Mouse (Mus musculus): ENCODE data around the gene Acap3. TPM values are rescaled to one million over a fixed set of nuclear protein-coding genes. Genes with fewer than 3 reads are reported as not detected.
A peak's percentile ranks its signal among the peaks of the same experiment; 100 is the strongest.

Gene Acap3
- polyA plus RNA-seq, 1 experiment from 2014 or later = 23.3 TPM

DNA sequence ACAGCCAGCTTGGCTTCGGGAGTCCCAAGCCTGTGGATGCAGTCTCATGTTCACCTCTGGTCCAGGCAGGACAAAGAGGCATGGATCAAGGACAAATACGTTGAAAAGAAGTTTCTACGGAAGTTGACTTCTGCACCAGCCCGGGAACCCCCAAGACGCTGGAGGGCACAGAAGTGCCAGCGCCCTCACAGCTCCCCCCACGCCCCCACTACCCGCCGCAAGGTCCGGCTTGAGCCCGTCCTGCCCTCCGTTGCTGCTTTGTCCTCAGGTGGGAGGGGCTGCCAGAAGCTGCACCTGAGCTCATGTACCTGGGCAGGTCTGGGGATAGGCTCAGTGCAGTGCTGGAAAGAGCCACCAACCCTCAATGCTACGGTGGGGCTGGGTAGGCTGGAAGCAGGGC lies 11.6 kb downstream of the Acap3 start:
- ATAC-seq (ENCODE audit: insufficient number of reproducible peaks, low FRiP score, low TSS enrichment, low read depth) = no peak
- no peak overlapping the region for H3K27ac ChIP-seq

DNA sequence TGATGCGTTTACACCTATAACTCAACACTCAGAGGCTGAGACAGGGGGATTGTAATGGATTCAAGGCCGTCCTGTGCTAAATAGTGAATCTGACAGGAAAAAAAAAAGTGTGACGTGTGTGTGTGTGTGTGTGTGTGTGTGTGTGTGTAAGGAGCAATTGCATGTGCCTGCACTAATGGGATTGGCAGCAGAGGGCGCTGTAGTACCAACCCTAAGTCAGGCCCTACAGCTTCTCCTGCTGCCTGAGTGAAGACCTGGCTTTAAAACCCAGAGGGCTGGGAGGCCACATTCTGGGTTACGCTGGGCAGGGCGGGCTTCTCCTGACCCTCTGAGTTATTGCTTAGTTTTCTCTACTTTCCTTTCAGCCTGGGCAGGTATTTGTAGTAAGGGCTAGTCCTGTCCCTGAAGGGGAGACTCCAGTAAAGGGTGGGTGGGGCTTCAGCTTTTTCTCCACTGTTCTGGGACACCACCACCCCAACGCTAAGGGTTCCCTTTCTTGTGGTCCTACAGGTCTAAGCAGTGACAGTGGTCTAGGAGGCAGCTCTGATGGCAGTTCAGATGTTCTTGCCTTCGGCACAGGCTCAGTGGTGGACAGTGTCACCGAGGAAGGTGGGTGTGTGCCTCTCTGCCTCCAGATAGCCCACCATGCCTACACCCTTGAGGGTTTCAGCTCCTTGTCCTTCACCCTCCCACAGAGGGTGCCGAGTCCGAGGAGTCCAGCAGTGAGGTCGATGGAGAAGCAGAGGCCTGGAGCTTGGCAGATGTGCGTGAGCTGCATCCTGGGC lies 12.9 kb downstream of the Acap3 start:
- Histone ChIP-seq H3K4me3 (no peak overlapping the region), H3K36me3 (peaks cover 74% of the 10 kb centered on the region), H3K4me2 (no peak overlapping the region), H3K9me3 (no peaks in the 10 kb centered on the region), H3K27ac (no peak overlapping the region), H3K9ac (no peak overlapping the region), H3K4me1 (0 out of 2 replicates have a peak, but pooled peaks cover 3% of the 10 kb centered on the region), H3K27me3 (no peaks in the 10 kb centered on the region)
- no peak for ATAC-seq (ENCODE audit: insufficient number of reproducible peaks, low FRiP score, low TSS enrichment, low read depth)
- 88% methylated on average over 13 of the region's 13 CpGs for WGBS

More for the DNA sequence above, 11.6 kb downstream of the Acap3 start:
- Histone ChIP-seq H3K27me3 (no peaks in the 10 kb centered on the region), H3K4me3 (no peak overlapping the region), H3K9me3 (no peaks in the 10 kb centered on the region), H3K4me2 (no peak overlapping the region), H3K4me1 (0 out of 2 replicates have a peak, but pooled peaks cover 3% of the 10 kb centered on the region), H3K36me3 (peaks cover 87% of the 10 kb centered on the region), H3K9ac (no peak overlapping the region)
- 93% methylated on average over 13 of the region's 13 CpGs for WGBS

DNA sequence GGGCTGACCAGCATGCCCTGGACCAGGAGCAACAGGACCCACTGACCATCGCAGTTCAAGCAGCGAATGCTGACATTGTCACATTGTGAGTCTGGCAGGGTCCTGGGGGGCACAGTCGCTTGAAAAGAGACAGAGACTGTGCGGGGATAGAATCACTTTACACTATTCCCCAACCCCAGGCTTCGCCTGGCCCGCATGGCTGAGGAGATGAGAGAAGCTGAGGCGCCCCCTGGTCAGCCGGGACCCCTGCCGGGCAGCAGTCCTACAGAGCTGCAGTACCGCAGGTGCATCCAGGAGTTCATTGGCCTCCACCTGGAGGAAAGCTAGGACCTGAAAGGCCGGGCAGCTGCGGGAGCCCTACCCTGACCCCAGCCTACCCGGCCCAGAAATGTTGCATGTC lies 14.0 kb downstream of the Acap3 start:
- Histone ChIP-seq H3K4me2 (no peak overlapping the region), H3K4me1 (0 out of 2 replicates have a peak, but pooled peaks cover 3% of the 10 kb centered on the region), H3K27me3 (no peaks in the 10 kb centered on the region), H3K27ac (no peak overlapping the region), H3K9ac (no peak overlapping the region), H3K9me3 (no peaks in the 10 kb centered on the region), H3K4me3 (no peak overlapping the region), H3K36me3 (peaks cover 63% of the 10 kb centered on the region)
- ATAC-seq (ENCODE audit: insufficient number of reproducible peaks, low FRiP score, low TSS enrichment, low read depth) = no peak
- 88% methylated on average over 13 of the region's 13 CpGs for WGBS

DNA sequence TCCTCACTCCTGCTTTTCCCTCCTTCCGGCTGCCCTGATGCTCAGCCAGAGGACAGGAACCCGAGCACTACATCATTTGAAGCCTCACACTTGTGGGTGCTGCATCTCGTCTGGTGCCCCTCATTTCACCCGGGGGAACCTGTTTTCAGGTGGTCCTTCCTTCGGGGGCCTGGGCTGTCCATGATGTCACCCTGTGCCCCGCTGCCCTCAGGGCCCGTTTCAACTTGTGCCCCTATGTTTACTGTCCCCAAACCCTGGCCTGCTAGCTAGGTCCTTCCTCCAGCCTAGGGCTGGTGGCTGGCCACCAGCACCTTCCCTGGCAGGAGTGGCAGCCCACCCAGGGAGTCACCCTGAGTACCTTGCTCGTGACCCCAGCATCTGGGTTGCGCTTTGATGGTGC lies 14.5 kb downstream of the Acap3 start:
- Histone ChIP-seq H3K27ac (no peak overlapping the region), H3K4me1 (0 out of 2 replicates have a peak, but pooled peaks cover 2% of the 10 kb centered on the region), H3K9ac (no peak overlapping the region), H3K4me3 (no peak overlapping the region), H3K36me3 (peaks cover 58% of the 10 kb centered on the region), H3K9me3 (no peaks in the 10 kb centered on the region), H3K4me2 (no peak overlapping the region), H3K27me3 (no peaks in the 10 kb centered on the region)
- WGBS = 73% methylated on average over 9 of the region's 9 CpGs
- ATAC-seq (ENCODE audit: insufficient number of reproducible peaks, low FRiP score, low TSS enrichment, low read depth) = no peak

DNA sequence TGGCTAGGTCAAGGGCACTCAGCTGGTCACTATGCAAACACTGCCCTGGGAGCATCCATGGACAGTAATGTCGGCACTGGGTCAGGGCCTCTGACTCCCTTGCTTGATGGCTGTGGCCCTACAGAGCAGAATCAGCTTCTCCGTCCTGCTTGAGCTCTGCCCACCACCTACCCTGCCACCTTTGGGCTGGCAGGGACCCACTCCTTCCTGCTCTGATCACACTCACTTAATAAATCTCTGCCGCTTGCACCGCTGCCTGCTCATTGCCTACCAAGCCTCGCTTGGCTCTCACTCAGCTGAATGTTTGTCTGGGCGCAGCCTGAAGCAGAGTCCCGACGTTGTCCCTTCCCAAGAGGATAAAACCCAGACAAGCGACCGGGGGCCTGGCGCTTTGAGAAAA lies 15.4 kb downstream of the Acap3 start:
- ATAC-seq (ENCODE audit: insufficient number of reproducible peaks, low FRiP score, low TSS enrichment, low read depth) = no peak

GRCm38 (mm10) chr4:155908281-155908680 lies 16.7 kb downstream of the Acap3 start:
- no peaks in the 10 kb centered on the region for H3K4me1 ChIP-seq
- WGBS = 71% methylated on average over 7 of the region's 7 CpGs
- peaks cover 36% of the 10 kb centered on the region for H3K36me3 ChIP-seq
- no peaks in the 10 kb centered on the region for H3K27me3 ChIP-seq
- no peak overlapping the region for H3K27ac ChIP-seq
- H3K9ac ChIP-seq = no peak overlapping the region
- ATAC-seq (ENCODE audit: insufficient number of reproducible peaks, low FRiP score, low TSS enrichment, low read depth) = no peak
- no peak overlapping the region for H3K4me3 ChIP-seq
- H3K9me3 ChIP-seq = no peaks in the 10 kb centered on the region
- no peak overlapping the region for H3K4me2 ChIP-seq

More for the DNA sequence above, 15.4 kb downstream of the Acap3 start:
- Histone ChIP-seq H3K27ac (no peak overlapping the region), H3K4me3 (no peak overlapping the region), H3K4me1 (no peaks in the 10 kb centered on the region), H3K4me2 (no peak overlapping the region), H3K9ac (no peak overlapping the region), H3K9me3 (no peaks in the 10 kb centered on the region), H3K36me3 (peaks cover 49% of the 10 kb centered on the region), H3K27me3 (no peaks in the 10 kb centered on the region)
- 78% methylated on average over 11 of the region's 11 CpGs for WGBS

DNA sequence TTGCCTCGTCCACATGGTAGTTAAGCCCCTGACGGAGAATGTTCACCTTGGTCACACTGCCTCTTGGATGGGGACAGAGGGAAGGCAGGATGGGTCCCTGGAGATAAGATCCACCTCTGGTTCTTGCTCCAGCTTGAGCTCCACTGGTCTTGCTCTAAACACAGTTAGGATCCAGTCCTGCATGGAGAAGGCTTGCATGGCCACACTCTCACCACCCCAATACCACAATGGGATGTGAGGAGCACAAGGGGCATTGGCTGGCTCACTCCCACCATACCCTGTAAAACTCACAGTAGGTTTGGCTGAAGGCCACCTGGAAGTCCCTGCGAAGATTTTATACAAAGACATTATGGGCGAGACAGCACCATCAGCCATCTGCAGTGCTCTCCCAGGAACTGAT lies 17.1 kb downstream of the Acap3 start:
- Histone ChIP-seq H3K4me1 (no peaks in the 10 kb centered on the region), H3K36me3 (peaks cover 32% of the 10 kb centered on the region), H3K4me3 (no peak overlapping the region), H3K27ac (no peak overlapping the region), H3K9me3 (no peaks in the 10 kb centered on the region), H3K4me2 (no peak overlapping the region), H3K27me3 (no peaks in the 10 kb centered on the region), H3K9ac (no peak overlapping the region)
- WGBS = 86% methylated on average over 4 of the region's 4 CpGs
- no peak for ATAC-seq (ENCODE audit: insufficient number of reproducible peaks, low FRiP score, low TSS enrichment, low read depth)

GRCm38 (mm10) chr4:155932031-155932430 lies 40.4 kb downstream of the Acap3 start:
- H3K27me3 ChIP-seq = no peaks in the 10 kb centered on the region
- H3K9me3 ChIP-seq = no peaks in the 10 kb centered on the region
- H3K27ac ChIP-seq = no peak overlapping the region
- no peak overlapping the region for H3K4me2 ChIP-seq
- no peaks in the 10 kb centered on the region for H3K4me1 ChIP-seq
- no peak overlapping the region for H3K9ac ChIP-seq
- H3K4me3 ChIP-seq = no peak overlapping the region
- H3K36me3 ChIP-seq = no peaks in the 10 kb centered on the region
- 58% methylated on average over 1 of the region's 1 CpGs for WGBS
- no peak for ATAC-seq (ENCODE audit: insufficient number of reproducible peaks, low FRiP score, low TSS enrichment, low read depth)

GRCm38 (mm10) chr4:155943049-155943452 lies 51.4 kb downstream of the Acap3 start:
- Histone ChIP-seq H3K4me1 (peaks cover 22% of the 10 kb centered on the region), H3K4me2 (peak overlapping the region; percentile 90), H3K36me3 (peaks cover 14% of the 10 kb centered on the region), H3K4me3 (peak overlapping the region; percentile 98), H3K9ac (peak overlapping the region; percentile 91), H3K27ac (peak overlapping the region; percentile 93), H3K27me3 (no peaks in the 10 kb centered on the region), H3K9me3 (no peaks in the 10 kb centered on the region)
- 0 out of 2 replicates have a peak, but pooled peaks have one; percentile 15 for ATAC-seq (ENCODE audit: insufficient number of reproducible peaks, low FRiP score, low TSS enrichment, low read depth)
- WGBS = under 1% methylated on average over 17 of the region's 17 CpGs

GRCm38 (mm10) chr4:155943534-155944249 lies 52.1 kb downstream of the Acap3 start, which contains the start of gene Ube2j2:
TSS of gene Ube2j2 (plus strand) at chr4:155943831.
- peak within 1 kb of the TSS; percentile 93 for H3K27ac ChIP-seq
- H3K4me3 ChIP-seq = peak within 1 kb of the TSS; percentile 98
- peaks cover 22% of the 10 kb centered on the region for H3K4me1 ChIP-seq
- H3K36me3 ChIP-seq = peaks cover 20% of the 10 kb centered on the region
- H3K9me3 ChIP-seq = no peaks in the 10 kb centered on the region
- H3K4me2 ChIP-seq = peak within 1 kb of the TSS; percentile 90
- H3K27me3 ChIP-seq = no peaks in the 10 kb centered on the region
- under 1% methylated on average over 74 of the region's 85 CpGs for WGBS
- H3K9ac ChIP-seq = peak within 1 kb of the TSS; percentile 91
- ATAC-seq (ENCODE audit: insufficient number of reproducible peaks, low FRiP score, low TSS enrichment, low read depth) = peak; percentile 93

DNA sequence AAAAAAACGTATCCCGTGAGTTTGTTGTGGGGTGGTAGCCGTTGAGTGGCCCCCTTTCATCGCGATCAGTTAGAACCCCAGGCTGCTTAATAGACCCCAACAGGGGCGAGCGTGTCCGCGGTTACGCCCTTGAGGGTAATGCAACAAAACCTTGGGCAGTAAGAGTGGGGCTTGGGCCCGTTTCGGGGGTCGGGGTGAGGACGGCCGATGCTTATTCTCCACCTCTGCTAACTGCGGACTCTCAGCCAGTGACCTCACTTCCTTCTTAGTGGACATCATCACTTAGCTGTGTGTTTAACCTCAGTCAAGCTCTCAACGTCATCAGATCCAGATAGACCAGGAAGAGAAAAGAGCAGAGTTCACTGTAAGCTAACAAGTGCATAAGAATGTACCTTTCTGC lies 52.6 kb downstream of the Acap3 start:
- Histone ChIP-seq H3K9ac (peak overlapping the region; percentile 91), H3K27ac (peak overlapping the region; percentile 77; the same call in 1 of the 2 replicates)
- WGBS = under 1% methylated on average over 17 of the region's 17 CpGs

DNA sequence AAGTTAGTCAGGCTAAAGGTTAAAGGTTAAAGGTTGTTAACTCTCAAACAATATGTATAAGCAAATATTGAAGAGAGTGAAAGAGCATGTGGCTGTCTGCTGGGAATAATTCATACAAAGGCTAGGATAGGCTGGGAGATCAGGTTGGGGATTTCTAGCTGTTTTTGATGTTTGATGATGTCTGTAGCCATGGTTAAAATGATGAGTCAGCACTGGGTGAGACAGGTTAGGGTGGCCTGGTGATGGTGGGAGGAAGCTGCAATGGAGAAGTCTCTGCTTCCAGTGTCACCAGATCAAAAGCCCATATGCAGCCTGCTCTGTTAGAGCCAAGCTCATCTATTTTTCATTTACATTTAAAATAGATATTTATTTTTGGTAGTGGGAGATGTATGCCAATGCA lies 55.5 kb downstream of the Acap3 start:
- Histone ChIP-seq H3K4me3 (no peak overlapping the region), H3K9me3 (no peaks in the 10 kb centered on the region), H3K4me1 (peaks cover 22% of the 10 kb centered on the region), H3K9ac (no peak overlapping the region), H3K27me3 (no peaks in the 10 kb centered on the region), H3K27ac (no peak overlapping the region), H3K36me3 (peaks cover 53% of the 10 kb centered on the region), H3K4me2 (no peak overlapping the region)
- ATAC-seq (ENCODE audit: insufficient number of reproducible peaks, low FRiP score, low TSS enrichment, low read depth) = no peak

More for the DNA sequence above, 52.6 kb downstream of the Acap3 start:
- peaks cover 22% of the 10 kb centered on the region for H3K4me1 ChIP-seq
- H3K36me3 ChIP-seq = peaks cover 25% of the 10 kb centered on the region
- H3K27me3 ChIP-seq = no peaks in the 10 kb centered on the region
- peak overlapping the region; percentile 90 for H3K4me2 ChIP-seq
- H3K9me3 ChIP-seq = no peaks in the 10 kb centered on the region
- no peak for ATAC-seq (ENCODE audit: insufficient number of reproducible peaks, low FRiP score, low TSS enrichment, low read depth)
- peak overlapping the region; percentile 98 for H3K4me3 ChIP-seq
